Mouse (Mus musculus) embryo, embryonic 9.5 days (tissue): Measurements from ENCODE around the gene Wipf3.
A peak's percentile ranks its signal among the peaks of the same experiment; 100 is the strongest.

Source experiments
- DNase-seq: peaks from one replicate; pipeline ENCODE4 v3.0.0-alpha.2; 2017; ENCODE audit errors: extremely low spot score

The Wipf3 gene

GRCm38 (mm10) chr6:54429447-54430194 is at the start of gene Wipf3:
Gene Wipf3 (plus strand): TSS chr6:54429603.
- DNase-seq: peak; percentile 53

- DNase-seq: peak; percentile 47
These were observed 46.8 kb upstream of the Wipf3 start for GRCm38 (mm10) chr6:54382636-54383035.

DNA sequence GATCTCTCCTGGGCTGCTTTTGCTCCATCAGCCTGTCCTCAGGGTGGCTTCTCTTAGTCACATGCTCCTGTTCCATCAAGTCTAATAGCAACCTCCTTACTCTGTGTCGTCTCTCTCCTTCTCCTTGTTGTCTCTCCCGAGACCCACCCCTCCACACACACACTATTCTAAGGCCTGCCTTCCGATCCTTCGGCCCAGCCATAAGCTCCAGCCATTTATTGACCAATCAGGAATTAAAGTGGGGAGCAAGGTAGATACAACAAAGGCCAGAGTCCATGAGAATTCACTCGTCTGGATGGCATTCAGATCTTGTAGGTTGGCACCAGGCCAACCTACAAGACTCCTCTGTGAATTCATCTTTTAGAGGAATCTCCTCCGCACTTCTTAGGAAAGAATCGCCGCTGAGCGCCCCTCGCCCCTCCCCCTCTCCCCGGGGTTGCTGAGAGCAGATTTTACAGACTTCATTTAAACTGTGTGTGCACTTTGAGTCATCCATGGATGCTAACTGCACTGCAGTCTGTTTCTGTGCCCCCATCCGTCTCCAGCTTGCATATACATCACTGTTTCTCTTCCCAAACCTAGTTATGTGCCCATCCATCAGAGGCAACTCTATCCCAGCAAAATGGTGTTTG is 45.4 kb upstream of the Wipf3 start:
- DNase-seq: no peak

GRCm38 (mm10) chr6:54384777-54385176 is 44.6 kb upstream of the Wipf3 start:
- DNase-seq: no peak

GRCm38 (mm10) chr6:54386429-54386828 is 43.0 kb upstream of the Wipf3 start:
- DNase-seq: no peak

GRCm38 (mm10) chr6:54387044-54387443 is 42.4 kb upstream of the Wipf3 start:
- no peak for DNase-seq

DNA sequence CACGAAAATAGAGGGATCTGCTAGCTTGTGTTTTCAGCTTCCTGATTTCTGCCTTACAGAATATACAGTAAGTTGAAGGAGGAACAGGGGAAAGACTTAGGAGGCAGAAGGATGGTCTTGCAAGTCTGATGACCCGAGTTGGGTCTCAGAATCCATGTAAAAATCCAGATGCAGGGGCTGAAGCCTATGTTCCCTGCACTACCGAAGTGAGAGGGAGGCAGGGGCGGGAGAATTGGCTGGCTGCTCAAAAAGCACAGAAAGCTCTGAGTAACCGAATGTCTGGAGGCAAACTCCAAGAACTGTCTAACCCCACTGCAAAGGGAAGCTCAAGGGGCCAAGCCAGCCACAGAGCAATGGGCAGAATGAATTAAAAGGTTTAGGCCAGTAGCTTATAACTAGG is 41.7 kb upstream of the Wipf3 start:
- no peak for DNase-seq

GRCm38 (mm10) chr6:54388690-54389275 is 40.6 kb upstream of the Wipf3 start:
- DNase-seq: no peak

DNA sequence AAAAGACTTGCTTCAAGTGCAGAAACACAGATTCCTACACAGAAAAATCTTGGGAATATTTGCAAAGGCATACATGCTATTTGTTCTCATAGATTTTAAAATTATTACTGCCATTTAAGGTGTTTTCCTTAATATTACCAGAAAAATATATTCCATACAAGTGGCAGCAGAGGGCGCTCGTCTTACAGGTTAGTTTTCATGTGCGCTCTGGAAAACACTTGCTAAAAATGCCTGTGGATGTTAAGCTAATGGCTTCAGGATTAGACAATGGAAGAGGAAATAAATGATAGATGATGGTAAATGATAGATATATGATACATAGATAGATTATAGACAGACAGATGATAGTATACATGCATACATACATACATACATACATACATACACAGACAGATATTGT is 37.6 kb upstream of the Wipf3 start:
- no peak for DNase-seq

DNA sequence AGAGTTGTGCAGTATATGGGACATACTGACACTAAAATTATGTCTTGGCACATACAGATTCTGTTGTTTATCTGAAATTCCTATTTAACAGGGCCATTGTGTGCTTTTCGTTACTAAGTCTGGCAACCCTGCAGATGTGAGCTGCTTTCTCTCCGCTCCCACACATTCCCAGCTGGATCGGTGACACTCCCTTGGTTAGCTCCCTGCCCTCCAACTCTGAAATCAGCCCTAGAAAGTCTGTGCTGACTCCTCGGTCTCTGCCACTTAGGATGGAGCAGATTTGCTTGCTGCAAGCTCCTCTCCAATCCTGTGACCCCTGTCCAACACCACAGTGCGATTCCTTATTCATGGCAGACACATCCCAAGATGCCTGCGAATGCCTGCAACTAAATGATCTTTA is 35.5 kb upstream of the Wipf3 start:
- no peak for DNase-seq

- DNase-seq: no peak
These were observed 30.0 kb upstream of the Wipf3 start for GRCm38 (mm10) chr6:54399194-54399923.

GRCm38 (mm10) chr6:54401503-54401902 is 27.9 kb upstream of the Wipf3 start:
- no peak for DNase-seq

GRCm38 (mm10) chr6:54404916-54405315 is 24.5 kb upstream of the Wipf3 start:
- DNase-seq: no peak

GRCm38 (mm10) chr6:54406116-54406515 is 23.3 kb upstream of the Wipf3 start:
- no peak for DNase-seq

DNA sequence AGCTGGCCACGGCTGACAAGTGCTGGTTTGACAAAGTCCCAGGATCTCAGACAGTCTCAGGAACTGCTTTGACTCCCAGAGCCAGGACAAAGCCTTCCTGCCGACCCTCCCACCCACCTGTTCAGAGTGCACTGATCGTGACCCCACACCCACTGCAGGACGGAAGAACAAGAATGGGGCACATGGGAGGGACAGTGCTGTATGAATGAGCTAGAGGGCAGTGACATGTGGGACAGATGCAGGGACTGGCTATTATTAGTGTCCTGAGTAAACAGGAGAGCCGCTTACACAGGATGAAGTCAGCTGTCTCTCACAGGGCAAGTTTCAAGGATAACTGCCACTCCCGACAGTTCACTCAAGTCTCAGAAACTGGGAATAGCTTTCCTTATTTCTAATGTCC is 20.1 kb upstream of the Wipf3 start:
- no peak for DNase-seq

- DNase-seq: no peak
These were observed 19.0 kb upstream of the Wipf3 start for GRCm38 (mm10) chr6:54410451-54410850.

GRCm38 (mm10) chr6:54411591-54411990 is 17.8 kb upstream of the Wipf3 start:
- DNase-seq: no peak

- no peak for DNase-seq
These were observed 16.5 kb upstream of the Wipf3 start for GRCm38 (mm10) chr6:54412879-54413278.

- no peak for DNase-seq
These were observed 4.2 kb upstream of the Wipf3 start for GRCm38 (mm10) chr6:54425230-54425629.

DNA sequence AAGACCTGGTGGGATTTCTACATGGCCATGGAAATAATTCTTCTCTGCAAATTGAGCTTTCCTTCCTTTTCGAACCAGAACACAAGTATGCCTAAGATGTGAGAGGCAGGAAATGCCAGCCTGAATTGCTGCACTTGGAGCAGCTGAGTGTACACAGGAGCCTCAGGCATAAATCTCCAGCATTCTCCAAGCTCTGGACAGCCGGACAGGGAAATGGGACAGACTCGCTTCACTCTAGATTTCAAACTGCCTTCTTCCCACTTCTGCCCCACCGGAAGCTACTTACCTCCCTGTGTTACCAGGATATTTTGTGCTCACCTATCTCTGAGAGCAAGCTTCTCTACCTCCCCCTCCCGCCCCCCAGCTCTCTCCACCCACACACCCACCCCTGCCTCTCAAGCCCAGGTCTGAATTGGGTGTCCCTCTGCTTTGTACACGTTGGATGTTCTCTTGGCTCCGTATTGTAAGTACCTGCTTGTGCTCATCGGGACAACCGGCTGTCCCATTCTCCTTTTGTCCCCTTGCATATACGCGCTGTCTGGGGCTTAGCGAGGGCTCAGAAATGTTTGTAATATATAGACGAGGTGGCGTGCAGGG is 455 bp upstream of the Wipf3 start:
- DNase-seq: peak; percentile 26

DNA sequence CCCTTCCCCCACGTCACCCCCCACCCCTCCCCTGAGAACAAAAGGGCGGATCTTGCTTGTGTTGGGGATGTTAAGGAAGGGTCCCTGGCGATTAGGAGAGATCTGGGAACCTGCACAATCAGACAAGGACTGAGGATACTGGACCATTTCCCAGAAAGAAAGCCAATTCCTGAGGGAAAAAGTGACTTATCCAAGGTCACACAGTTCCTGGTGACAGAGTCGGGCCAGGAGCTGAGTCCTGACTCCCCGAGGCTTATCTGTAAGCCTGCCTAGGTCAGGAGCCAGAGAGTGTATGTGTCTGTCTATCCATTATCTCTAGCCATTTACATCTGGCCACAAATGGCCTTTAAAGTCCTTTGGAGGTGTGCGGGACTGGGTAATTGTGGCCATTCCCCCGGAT is 818 bp downstream of the Wipf3 start:
- no peak for DNase-seq

GRCm38 (mm10) chr6:54431761-54432160 is 2.4 kb downstream of the Wipf3 start:
- no peak for DNase-seq
